Mouse (Mus musculus) splenic B cell, adult 2 months (primary cell): ENCODE data around the gene Irak1bp1.
A peak's percentile ranks its signal among the peaks of the same experiment; 100 is the strongest.

Experiments
- DNase-seq: peaks from one replicate; pipeline ENCODE4 v3.0.0-alpha.2; 2011; ENCODE audit warnings: low read depth, low spot score
- H3K27me3 ChIP-seq: 2 replicates; pipeline ENCODE4 v1.6.1; 2012; ENCODE audit warnings: mild to moderate bottlenecking, low read length, moderate library complexity, mixed read lengths; ENCODE audit not compliant: control insufficient read depth, poor library complexity, insufficient read depth, severe bottlenecking
- H3K36me3 ChIP-seq: 2 replicates; pipeline ENCODE4 v1.6.1; 2012; ENCODE audit warnings: mild to moderate bottlenecking, low read length, moderate library complexity, mixed read lengths; ENCODE audit not compliant: control insufficient read depth, poor library complexity, insufficient read depth, severe bottlenecking

Irak1bp1 gene

DNA sequence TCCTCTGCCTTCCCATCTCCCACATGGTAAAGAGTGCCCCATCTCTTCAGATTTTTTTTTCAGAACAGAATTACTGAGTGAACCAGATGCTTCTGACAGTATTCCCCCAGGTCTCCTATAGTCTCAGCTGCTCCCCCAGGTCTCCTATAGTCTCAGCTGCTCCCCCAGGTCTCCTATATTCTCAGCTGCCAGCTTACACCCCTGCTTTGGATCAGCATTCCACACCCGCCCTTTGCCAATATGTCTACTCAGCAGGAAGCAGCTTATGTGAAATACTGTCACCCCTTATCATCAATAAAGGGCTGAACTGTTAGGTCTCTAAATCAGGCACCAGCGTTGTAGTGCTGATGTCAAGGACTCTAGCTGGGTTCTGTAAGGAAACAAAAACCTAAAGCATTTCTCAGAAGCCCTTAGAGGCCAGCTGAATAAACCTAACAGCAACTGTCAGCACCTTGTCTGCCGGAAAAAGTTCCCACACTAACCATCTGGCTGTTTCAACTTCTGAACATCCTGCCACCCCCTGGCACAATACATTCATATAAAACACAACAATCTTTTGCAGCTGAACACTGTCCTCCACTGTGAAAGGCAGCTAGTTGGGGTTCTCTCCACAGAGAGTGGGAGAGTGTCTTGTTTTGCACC, 25.8 kb downstream of the Irak1bp1 start:
- no peak for DNase-seq
- no peaks in the 10 kb centered on the region for H3K27me3 ChIP-seq

DNA sequence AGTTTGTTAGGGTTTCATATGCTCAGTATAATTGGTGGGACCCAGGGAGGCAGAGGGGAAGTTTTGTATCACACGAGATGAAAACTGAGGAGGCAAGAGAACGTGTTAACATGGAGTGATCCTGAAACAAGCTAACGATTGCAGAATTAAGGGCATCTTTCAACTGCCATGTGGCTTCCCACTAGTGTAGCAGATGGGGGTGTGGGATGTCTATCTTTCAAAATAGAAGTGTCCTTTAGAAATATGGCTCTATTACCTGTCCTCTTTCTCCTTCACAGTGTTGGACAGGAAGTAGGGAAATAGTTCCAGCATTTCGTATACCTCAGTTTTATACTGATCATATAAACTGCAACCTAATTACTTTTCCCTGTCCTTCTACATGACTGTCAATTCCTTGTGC, 26.9 kb downstream of the Irak1bp1 start:
- Histone ChIP-seq H3K36me3 (no peaks in the 10 kb centered on the region), H3K27me3 (no peaks in the 10 kb centered on the region)
- no peak for DNase-seq

More for the DNA sequence above, 25.8 kb downstream of the Irak1bp1 start:
- no peaks in the 10 kb centered on the region for H3K36me3 ChIP-seq

DNA sequence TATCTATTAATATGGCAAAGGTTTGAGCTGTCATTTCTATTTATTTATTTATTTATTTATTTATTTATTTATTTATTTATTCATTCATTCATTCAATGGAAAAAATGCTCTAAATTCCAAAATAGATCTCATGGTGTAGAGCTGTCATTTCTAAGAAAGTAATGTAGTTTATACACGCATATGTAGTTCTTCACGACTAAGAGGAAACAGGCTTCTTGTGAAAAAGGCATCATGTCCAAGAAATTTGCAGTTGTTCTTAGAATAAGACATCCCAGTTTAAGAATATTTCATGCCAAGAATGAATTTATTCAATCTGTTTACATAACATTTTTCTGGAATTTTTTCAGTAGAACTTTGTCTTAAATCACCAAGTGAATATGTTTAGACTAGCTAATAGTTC, 31.5 kb downstream of the Irak1bp1 start:
- DNase-seq = no peak
- Histone ChIP-seq H3K36me3 (no peaks in the 10 kb centered on the region), H3K27me3 (no peaks in the 10 kb centered on the region)

DNA sequence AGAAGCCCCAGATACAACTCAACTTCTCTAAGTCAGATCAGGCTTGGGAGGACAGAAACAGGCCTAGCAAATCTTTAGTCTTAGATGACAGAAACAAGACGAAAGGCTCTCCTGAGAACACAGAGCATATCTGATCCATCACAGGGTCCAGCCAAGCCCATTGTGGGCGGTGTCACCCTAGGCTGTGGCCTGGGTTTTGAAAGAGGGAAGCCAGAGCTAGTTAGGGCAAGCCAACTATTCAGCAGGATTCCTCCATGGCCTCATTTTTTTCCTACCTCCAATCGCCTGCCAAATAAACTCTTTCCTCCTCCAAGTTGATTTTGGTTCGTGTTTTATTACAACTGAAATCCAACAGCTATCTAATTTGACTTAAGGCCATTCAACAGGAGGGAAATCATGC, 32.0 kb downstream of the Irak1bp1 start:
- H3K36me3 ChIP-seq = no peaks in the 10 kb centered on the region
- H3K27me3 ChIP-seq = no peaks in the 10 kb centered on the region
- DNase-seq = no peak

DNA sequence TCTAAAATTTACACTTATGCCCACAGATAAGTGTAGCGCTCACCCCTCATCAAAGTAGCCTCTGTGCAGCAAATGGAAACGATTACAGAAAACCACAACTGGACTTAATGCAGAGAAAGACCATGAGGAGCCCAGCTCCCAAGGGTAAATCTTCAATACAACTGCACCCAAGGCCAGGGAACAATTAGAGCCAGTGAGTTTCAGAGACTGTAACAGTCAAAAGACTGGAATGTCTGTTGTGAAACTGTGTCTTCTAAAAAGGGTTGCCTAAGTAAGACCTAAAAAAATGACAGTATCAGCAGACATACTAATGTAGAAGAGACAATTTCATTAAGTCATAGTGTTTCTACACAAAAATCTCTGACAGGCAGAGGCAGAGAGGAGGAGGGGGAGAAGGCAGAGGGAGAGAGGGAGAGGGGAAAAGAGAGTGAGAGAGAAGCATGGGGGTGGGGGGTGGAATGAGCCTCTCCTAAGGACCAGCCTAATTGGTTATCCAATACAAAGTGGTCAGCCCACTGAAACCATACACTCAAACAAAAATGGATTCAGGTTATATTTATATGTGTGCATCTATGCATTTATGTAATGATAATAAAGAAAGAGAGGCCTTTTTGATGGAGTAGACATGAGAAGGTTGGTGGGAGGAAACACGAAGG, 32.6 kb downstream of the Irak1bp1 start:
- H3K36me3 ChIP-seq = 0 out of 2 replicates have a peak, but pooled peaks cover 2% of the 10 kb centered on the region
- H3K27me3 ChIP-seq = no peaks in the 10 kb centered on the region
- no peak for DNase-seq

DNA sequence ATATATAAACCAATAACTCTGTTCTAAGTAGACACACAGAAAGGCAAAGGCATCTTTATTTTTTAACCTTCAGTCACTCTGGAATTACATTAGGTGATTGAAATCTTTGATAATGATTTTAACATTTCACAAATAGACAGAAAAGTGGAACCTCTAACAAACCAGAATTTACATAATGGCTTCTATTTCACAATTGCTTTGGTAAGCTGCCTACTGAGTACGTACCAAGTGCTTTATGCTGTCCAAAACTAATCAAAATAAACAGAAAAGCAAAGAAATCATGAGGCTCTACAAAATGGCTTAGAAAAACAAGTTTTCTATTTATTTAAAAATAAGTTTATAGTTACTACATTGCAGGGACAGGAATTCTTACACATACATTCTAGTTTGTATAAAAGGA, 36.8 kb downstream of the Irak1bp1 start:
- DNase-seq = no peak
- H3K27me3 ChIP-seq = no peaks in the 10 kb centered on the region
- H3K36me3 ChIP-seq = 0 out of 2 replicates have a peak, but pooled peaks cover 2% of the 10 kb centered on the region

DNA sequence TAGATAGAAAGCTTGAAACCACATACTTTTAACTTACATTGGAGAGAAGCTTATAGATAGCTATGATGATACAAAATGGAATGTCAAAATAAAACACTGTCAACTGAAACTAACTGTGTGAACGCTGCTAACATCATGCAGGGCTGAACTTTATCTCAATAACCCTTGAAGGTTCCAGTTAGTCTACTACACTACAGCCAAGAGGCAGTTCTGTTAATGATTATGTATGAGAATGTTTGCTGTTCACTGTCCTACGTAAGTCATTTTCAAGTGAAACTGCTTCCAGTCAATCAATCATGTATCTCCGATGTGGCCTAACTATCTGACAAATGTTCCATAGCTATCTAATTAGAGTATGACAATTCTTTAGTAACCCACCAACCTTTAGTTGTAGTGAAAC, 38.4 kb downstream of the Irak1bp1 start:
- H3K27me3 ChIP-seq = no peaks in the 10 kb centered on the region
- 0 out of 2 replicates have a peak, but pooled peaks cover 5% of the 10 kb centered on the region for H3K36me3 ChIP-seq
- no peak for DNase-seq

DNA sequence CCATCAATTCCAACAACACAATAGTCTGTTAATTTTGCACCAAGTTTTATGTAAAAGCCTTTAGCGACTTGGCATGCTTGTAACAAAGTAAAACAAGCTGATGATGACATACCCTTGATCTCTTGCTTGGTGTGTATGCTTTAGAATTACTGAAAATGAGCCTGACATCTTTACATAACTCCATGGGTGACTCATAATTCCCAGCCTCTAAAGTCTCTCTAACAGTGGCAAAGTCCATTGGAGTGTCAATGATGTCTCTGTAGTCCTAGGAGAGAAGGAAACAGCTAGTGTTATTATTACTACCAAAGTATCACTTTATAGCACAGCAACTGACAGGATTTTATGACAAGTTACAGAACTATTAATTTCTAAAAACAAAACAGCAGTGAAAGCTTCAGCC, 47.7 kb downstream of the Irak1bp1 start:
- Histone ChIP-seq H3K27me3 (no peaks in the 10 kb centered on the region), H3K36me3 (peaks cover 19% of the 10 kb centered on the region)
- no peak for DNase-seq

DNA sequence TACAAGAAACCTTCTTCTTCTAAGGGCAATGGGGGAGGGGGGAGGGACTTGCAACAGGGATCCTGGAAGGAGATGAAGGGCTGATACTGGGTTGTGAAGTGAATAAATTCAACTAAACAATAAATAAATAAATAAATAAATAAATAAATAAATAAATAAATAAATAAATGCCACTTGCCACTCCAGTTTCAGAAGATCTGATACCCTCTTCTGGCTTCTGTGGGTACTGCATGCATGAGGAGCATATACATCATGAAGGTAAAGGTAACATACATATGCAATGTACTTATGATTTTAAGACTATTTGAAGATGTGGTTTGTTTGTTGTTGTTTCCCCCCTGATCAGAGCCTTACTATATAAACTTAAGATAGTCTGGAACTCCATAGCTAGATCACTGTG, 54.8 kb downstream of the Irak1bp1 start:
- Histone ChIP-seq H3K27me3 (no peaks in the 10 kb centered on the region), H3K36me3 (peaks cover 17% of the 10 kb centered on the region)
- peak; percentile 38 for DNase-seq

DNA sequence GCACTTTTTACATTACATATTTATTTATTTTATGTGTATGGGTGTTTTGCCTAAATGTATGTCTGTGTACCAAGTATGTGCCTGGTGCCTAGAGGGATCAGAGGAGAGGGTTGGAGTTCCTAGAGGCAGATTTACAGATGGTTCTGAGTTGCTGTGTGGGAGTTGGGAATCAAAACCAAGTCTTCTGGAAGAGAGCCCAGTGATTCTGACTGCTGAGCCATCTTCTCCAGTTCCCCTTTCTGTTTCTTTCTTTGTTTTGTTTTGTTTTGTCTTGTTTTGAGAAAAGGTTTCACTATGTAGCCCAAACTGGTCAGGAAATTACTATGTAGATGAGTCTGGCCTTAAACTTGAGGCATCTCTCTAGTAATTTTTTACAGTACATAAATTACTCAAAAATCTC, 59.3 kb downstream of the Irak1bp1 start:
- no peaks in the 10 kb centered on the region for H3K27me3 ChIP-seq
- H3K36me3 ChIP-seq = peaks cover 19% of the 10 kb centered on the region
- DNase-seq = no peak
